Mouse (Mus musculus): ENCODE measurements around the gene G0s2. TPM values are rescaled to one million over a fixed set of nuclear protein-coding genes. Genes with fewer than 3 reads are reported as not detected.

Gene G0s2
- 1.9 TPM for total RNA-seq (2023)

GRCm38 (mm10) chr1:193272916-193273601, at the start of gene G0s2:
TSS of gene G0s2 (minus strand) at chr1:193273217.

GRCm38 (mm10) chr1:193263955-193264598, 8.9 kb downstream of the G0s2 start, which contains the start of gene Hsd11b1:
TSS of gene Hsd11b1 (minus strand) at chr1:193264075.

Other genes starting within 250 kb of the G0s2 start
- gene Syt14, start 237.4 kb downstream of the G0s2 start, total RNA-seq (2023) = 1.4 TPM
- 57.3 TPM for gene Diexf, start 142.9 kb downstream of the G0s2 start, total RNA-seq (2023)
- 18.8 TPM for gene Irf6, start 120.1 kb downstream of the G0s2 start, total RNA-seq (2023)
- 2.3 TPM for gene A130010J15Rik, start 105.2 kb downstream of the G0s2 start, total RNA-seq (2023)
- gene Traf3ip3, start 71.5 kb downstream of the G0s2 start, total RNA-seq (2023) = 509 TPM
- gene Lamb3, start 65.5 kb downstream of the G0s2 start, total RNA-seq (2023) = 15.8 TPM
- gene Hsd11b1, start 9.1 kb downstream of the G0s2 start, total RNA-seq (2023) = 42.4 TPM
- gene Camk1g, start 97.1 kb upstream of the G0s2 start, total RNA-seq (2023) = not detected